Mouse (Mus musculus) gonadal fat pad, adult 2 months (tissue): ENCODE results near the gene Gm20388. TPM values are rescaled to one million over a fixed set of nuclear protein-coding genes. Genes with fewer than 3 reads are reported as not detected.

Experiments
- DNase-seq: peaks from one replicate; pipeline ENCODE4 v3.0.0-alpha.2; 2012; ENCODE audit warnings: low read depth
- polyA plus RNA-seq: library from polyadenylated mRNA; depleted of rRNA; stranded (reverse); fragments of >200 nt; gene quantifications from 2 replicates; pipeline ENCODE4 v1.2.3, GENCODE M21; 2012

The Gm20388 gene
- polyA plus RNA-seq, 1 experiment: 119 TPM

GRCm38 (mm10) chr8:120042542-120043312, 132.1 kb downstream of the Gm20388 start:
- no peak for DNase-seq

GRCm38 (mm10) chr8:120044907-120045306, 134.3 kb downstream of the Gm20388 start:
- DNase-seq: no peak

- no peak for DNase-seq
Observed at GRCm38 (mm10) chr8:120045471-120045870, 134.8 kb downstream of the Gm20388 start.

- no peak for DNase-seq
Observed at GRCm38 (mm10) chr8:120046258-120047020, 135.8 kb downstream of the Gm20388 start.

- no peak for DNase-seq
Observed at GRCm38 (mm10) chr8:120049949-120050348, 139.3 kb downstream of the Gm20388 start.

GRCm38 (mm10) chr8:120050376-120050775, 139.7 kb downstream of the Gm20388 start:
- DNase-seq: no peak

- DNase-seq: no peak
Observed at GRCm38 (mm10) chr8:120051006-120051405, 140.4 kb downstream of the Gm20388 start.

GRCm38 (mm10) chr8:120051908-120052307, 141.3 kb downstream of the Gm20388 start:
- DNase-seq: no peak

GRCm38 (mm10) chr8:120052318-120052717, 141.7 kb downstream of the Gm20388 start:
- DNase-seq: no peak

- DNase-seq: no peak
Observed at GRCm38 (mm10) chr8:120054833-120055232, 144.2 kb downstream of the Gm20388 start.

- no peak for DNase-seq
Observed at GRCm38 (mm10) chr8:120057078-120057477, 146.4 kb downstream of the Gm20388 start.

GRCm38 (mm10) chr8:120062742-120063141, 152.1 kb downstream of the Gm20388 start:
- no peak for DNase-seq

- no peak for DNase-seq
Observed at GRCm38 (mm10) chr8:120063326-120063725, 152.7 kb downstream of the Gm20388 start.

- DNase-seq: no peak
Observed at GRCm38 (mm10) chr8:120065611-120066010, 155.0 kb downstream of the Gm20388 start.

GRCm38 (mm10) chr8:120066226-120066625, 155.6 kb downstream of the Gm20388 start:
- DNase-seq: no peak

GRCm38 (mm10) chr8:120067936-120068668, 157.5 kb downstream of the Gm20388 start:
- DNase-seq: no peak

- peak; percentile 30 for DNase-seq
Observed at GRCm38 (mm10) chr8:120071684-120072083, 161.0 kb downstream of the Gm20388 start.

- peak; percentile 36 for DNase-seq
Observed at GRCm38 (mm10) chr8:120072259-120072658, 161.6 kb downstream of the Gm20388 start.

- no peak for DNase-seq
Observed at GRCm38 (mm10) chr8:120072827-120073226, 162.2 kb downstream of the Gm20388 start.

- DNase-seq: no peak
Observed at GRCm38 (mm10) chr8:120074516-120074915, 163.9 kb downstream of the Gm20388 start.

- DNase-seq: no peak
Observed at GRCm38 (mm10) chr8:120075347-120075746, 164.7 kb downstream of the Gm20388 start.

- no peak for DNase-seq
Observed at GRCm38 (mm10) chr8:120078080-120078479, 167.4 kb downstream of the Gm20388 start.
